Mouse (Mus musculus): ENCODE results near the gene 1700024G13Rik. TPM values are rescaled to one million over a fixed set of nuclear protein-coding genes. Genes with fewer than 3 reads are reported as not detected.

Gene 1700024G13Rik
- total RNA-seq, 2 experiments from 2014 or later, result 1.1 TPM; not detected in 1

DNA sequence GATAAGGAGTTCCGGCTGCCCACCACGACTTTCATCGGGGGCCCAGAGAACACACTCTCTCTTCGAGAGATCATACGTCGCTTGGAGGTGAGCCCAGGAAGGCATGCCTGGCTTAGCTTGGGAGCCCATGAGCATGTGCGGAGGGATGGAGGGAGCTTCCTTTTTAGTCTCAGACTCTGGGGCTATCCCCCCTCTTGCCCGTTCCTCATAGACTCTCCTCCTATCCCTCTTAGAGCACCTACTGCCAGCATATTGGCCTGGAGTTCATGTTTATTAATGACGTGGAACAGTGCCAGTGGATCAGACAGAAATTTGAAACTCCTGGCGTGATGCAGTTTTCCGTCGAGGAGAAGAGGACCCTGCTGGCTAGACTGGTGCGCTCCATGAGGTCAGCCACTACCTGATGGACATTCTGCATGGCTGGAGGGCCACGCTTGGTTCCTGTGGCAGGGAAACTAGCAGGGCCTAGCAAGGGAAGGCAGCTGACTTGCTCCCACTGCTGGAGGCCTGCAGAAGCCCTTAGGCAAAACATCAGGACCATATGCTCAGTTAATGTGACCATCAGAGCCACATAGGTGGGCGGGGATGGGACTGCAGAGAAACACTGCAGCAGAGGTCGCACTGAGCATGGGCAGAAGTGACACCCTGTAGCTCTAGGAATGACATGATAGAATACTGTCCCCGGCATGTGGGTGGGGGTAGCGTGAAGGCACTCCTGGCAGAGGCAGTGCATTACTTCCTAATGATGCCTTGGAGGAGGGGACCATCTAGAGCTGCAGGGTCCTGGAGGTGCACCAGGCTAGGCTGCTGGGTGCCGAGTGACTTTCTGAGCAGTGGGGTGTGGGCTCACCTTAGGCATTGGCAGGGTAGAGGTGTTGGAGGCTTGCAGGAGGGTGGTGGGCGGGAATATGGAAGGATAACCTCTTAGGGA is 55.4 kb downstream of the 1700024G13Rik start:
- DNase-seq (ENCODE audit: low spot score in 2 of 2), result no peak

DNA sequence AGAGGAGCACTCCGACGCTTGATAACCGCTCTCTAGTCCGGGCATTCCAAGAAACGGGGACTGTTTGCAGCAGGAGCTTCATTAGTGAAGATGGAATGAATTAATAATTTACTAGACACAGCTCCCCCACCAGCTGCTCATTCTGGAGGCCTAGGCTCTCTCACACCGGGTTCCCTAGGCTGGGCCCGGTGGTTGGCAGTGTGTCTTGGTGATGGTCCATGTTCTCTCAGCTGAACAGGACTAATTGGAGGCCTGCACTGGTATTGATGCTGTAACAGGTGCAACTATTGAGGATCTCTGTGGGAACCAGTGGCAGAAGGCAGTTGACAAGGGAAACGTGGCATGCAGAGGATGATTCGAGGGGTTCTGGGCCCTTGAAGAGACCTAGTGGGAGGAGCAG is 60.8 kb downstream of the 1700024G13Rik start:
- peak; percentile 62 to 80 for DNase-seq (ENCODE audit: low spot score in 2 of 2)

Other genes starting within 250 kb of the 1700024G13Rik start
- not detected for gene Msmb, start 246.4 kb downstream of the 1700024G13Rik start, total RNA-seq (2021)
- 100 to 1,000 TPM; 137 to 141 TPM for gene Ncoa4, start 228.5 kb downstream of the 1700024G13Rik start, total RNA-seq (2021)
- 100 to 1,000 TPM in 1 of 2 experiments, 10 to 100 TPM in 1; 70.4 to 104 TPM for gene Timm23, start 186.5 kb downstream of the 1700024G13Rik start, total RNA-seq (2021)
- gene Parg, start 186.4 kb downstream of the 1700024G13Rik start, total RNA-seq (2021), result 10 to 100 TPM; 40.5 to 41.6 TPM
- gene Ogdhl, start 66.4 kb downstream of the 1700024G13Rik start, total RNA-seq (2021), result 10 to 100 TPM; 58.2 to 68.2 TPM
- gene Slc18a3, start 76.5 kb upstream of the 1700024G13Rik start, total RNA-seq (2021), result under 1 TPM in 1 of 2 experiments, not detected in 1; 0.21 TPM
- gene Chat, start 77.6 kb upstream of the 1700024G13Rik start, total RNA-seq (2021), result under 1 TPM in 1 of 2 experiments, not detected in 1; 0.12 TPM
- 10 to 100 TPM; 18.9 to 20.5 TPM for gene Ercc6, start 125.1 kb upstream of the 1700024G13Rik start, total RNA-seq (2021)
- not detected for gene Prrxl1, start 211.0 kb upstream of the 1700024G13Rik start, total RNA-seq (2021)

Data from layer of hippocampus, postnatal 14 days (tissue).